ENCODE assay signal across 11 mouse cellular contexts in genomic region chr11:98057998-98058397, GRCm38 (mm10). TPM values are rescaled to one million over a fixed set of nuclear protein-coding genes. Genes with fewer than 3 reads are reported as not detected.
DNase-seq lines count a peak whose midpoint lies in the region; ATAC-seq and TF ChIP-seq lines count a peak whose summit lies in the region.
"Had no signal": no experiment of that assay in that cellular context is flagged by ENCODE, and none has a peak within 500 bp of the region (broad histone marks: within the 10 kb centered on the region; RNA-seq: fewer than 3 reads in every experiment).

No protein-coding gene starts in this region.

- no peak overlapping the region for H3K4me2 ChIP-seq in liver, embryonic 16.5 days (ENCODE audit: low read depth, low read length)
- no peak overlapping the region for H3K4me2 ChIP-seq in liver, embryonic 11.5 days
- H3K4me2 ChIP-seq: embryonic facial prominence, embryonic 13.5 days; liver, embryonic 15.5 days had no signal

- no peak overlapping the region for H3K9ac ChIP-seq in liver, embryonic 16.5 days (ENCODE audit: low read depth, low read length)
- H3K9ac ChIP-seq in liver, embryonic 11.5 days (ENCODE audit: low read depth, low read length) = no peak overlapping the region
- H3K9ac ChIP-seq: embryonic facial prominence, embryonic 13.5 days; liver, embryonic 15.5 days had no signal

- peaks cover 18% of the 10 kb centered on the region for H3K27me3 ChIP-seq in liver, embryonic 16.5 days (ENCODE audit: control insufficient read depth, insufficient read depth, low read depth, low read length)
- H3K27me3 ChIP-seq in liver, embryonic 11.5 days (replicated peaks; ENCODE audit: control insufficient read depth, insufficient read depth, low read length) = peaks cover 30% of the 10 kb centered on the region
- H3K27me3 ChIP-seq in thymus, adult 2 months (ENCODE audit: control insufficient read depth, insufficient read depth, low read length) = peaks cover 1% of the 10 kb centered on the region

- TF ChIP-seq CTCF in thymus, adult 2 months (IDR thresholded peaks at IDR 0.05; ENCODE audit: borderline replicate concordance, control insufficient read depth, extremely low read depth, insufficient read depth, low read length, poor library complexity) = no peak

- no peak for TF ChIP-seq POLR2A in thymus, adult 2 months (IDR thresholded peaks at IDR 0.05; ENCODE audit: control insufficient read depth, extremely low read depth, insufficient read depth, low read length, poor library complexity)

- no peak overlapping the region for H3K4me3 ChIP-seq in liver, embryonic 16.5 days (ENCODE audit: low read depth, low read length)
- H3K4me3 ChIP-seq in liver, embryonic 11.5 days (ENCODE audit: low read depth, low read length) = no peak overlapping the region
- H3K4me3 ChIP-seq in thymus, adult 2 months (ENCODE audit: control insufficient read depth, insufficient read depth, low read length) = no peak overlapping the region
- H3K4me3 ChIP-seq: embryonic facial prominence, embryonic 13.5 days; liver, embryonic 15.5 days had no signal

- WGBS in liver, embryonic 16.5 days (ENCODE audit: insufficient replicate concordance) = 66% methylated on average over 5 of the region's 5 CpGs
- WGBS in liver, embryonic 11.5 days = 73% methylated on average over 5 of the region's 5 CpGs
- WGBS in thymus, adult 2 months = 86% methylated on average over 5 of the region's 5 CpGs

- H3K36me3 ChIP-seq in liver, embryonic 16.5 days (ENCODE audit: control insufficient read depth, insufficient read depth) = no peaks in the 10 kb centered on the region
- H3K36me3 ChIP-seq in liver, embryonic 11.5 days (ENCODE audit: control insufficient read depth, insufficient read depth, low read length) = no peaks in the 10 kb centered on the region
- no peaks in the 10 kb centered on the region for H3K36me3 ChIP-seq in thymus, adult 2 months (ENCODE audit: control insufficient read depth, insufficient read depth, low read length)
- H3K36me3 ChIP-seq: embryonic facial prominence, embryonic 13.5 days; liver, embryonic 15.5 days had no signal

- ATAC-seq in liver, embryonic 16.5 days (ENCODE audit: low read depth) = 0 out of 2 replicates have a peak, but pooled peaks have one; percentile 19
- no peak for ATAC-seq in liver, embryonic 11.5 days (replicated peaks; ENCODE audit: low FRiP score)
- ATAC-seq in megakaryocyte progenitor cell, adult 5-6 weeks (replicated peaks; ENCODE audit: poor library complexity) = peak; percentile 55

- no peaks in the 10 kb centered on the region; the same call in 1 of the 2 replicates for H3K4me1 ChIP-seq in liver, embryonic 16.5 days (ENCODE audit: control insufficient read depth, low read depth, low read length)
- H3K4me1 ChIP-seq in liver, embryonic 11.5 days (replicated peaks; ENCODE audit: control insufficient read depth, insufficient read depth, low read length) = peaks cover 1% of the 10 kb centered on the region
- peaks cover 3% of the 10 kb centered on the region; the same call in 1 of the 2 replicates for H3K4me1 ChIP-seq in thymus, adult 2 months (replicated peaks; ENCODE audit: control insufficient read depth, insufficient read depth, low read length)

- DNase-seq in embryo, embryonic 10 days (ENCODE audit: low spot score) = peak; percentile 18
- DNase-seq in embryo, embryonic 11 days = no peak
- no peak for DNase-seq in liver, embryonic 11.5 days (ENCODE audit: low spot score)
- peak; percentile 54 for DNase-seq in MEL-GATA-1-ER (ENCODE audit: extremely low read depth, low read depth)
- no peak for DNase-seq in thymus, adult 2 months
- DNase-seq in urinary bladder, adult 18-20 months (ENCODE audit: low spot score in 2 of 2) = no peak
- DNase-seq: heart, adult 18-20 months had no signal

- H3K27ac ChIP-seq in liver, embryonic 16.5 days (ENCODE audit: low read length) = no peak overlapping the region
- H3K27ac ChIP-seq in liver, embryonic 11.5 days (ENCODE audit: low read depth, low read length) = no peak overlapping the region
- no peak overlapping the region for H3K27ac ChIP-seq in thymus, adult 2 months (ENCODE audit: control insufficient read depth, insufficient read depth, low read length)
- H3K27ac ChIP-seq: embryonic facial prominence, embryonic 13.5 days; liver, embryonic 15.5 days had no signal

- no peaks in the 10 kb centered on the region for H3K9me3 ChIP-seq in liver, embryonic 16.5 days (replicated peaks; ENCODE audit: control insufficient read depth, low read length)
- no peaks in the 10 kb centered on the region for H3K9me3 ChIP-seq in liver, embryonic 11.5 days (ENCODE audit: control insufficient read depth, low read length)
- H3K9me3 ChIP-seq: embryonic facial prominence, embryonic 13.5 days; liver, embryonic 15.5 days had no signal

RNA-seq across cellular contexts. Expression of gene Stac2, which starts 4.7 kb away (rescaled TPM):
- polyA plus RNA-seq in liver, embryonic 16.5 days (2015; fragmentation: Nextera tagmentation; extraction: Ambion mirVana) = 0.05 TPM in 1 of 2 replicates, not detected in the other
- polyA plus RNA-seq in liver, embryonic 11.5 days (2014; fragmentation: Nextera tagmentation; extraction: Ambion mirVana) = 0.22 and 0.43 TPM in 2 replicates
- total RNA-seq in megakaryocyte progenitor cell, adult 5-6 weeks (2015) = not detected in 2 replicates
- total RNA-seq in megakaryocyte progenitor cell, adult 5-6 weeks (2017) = not detected in 2 replicates
- polyA plus RNA-seq in thymus, adult 2 months (2012; rRNA removed) = 0.50 and 0.55 TPM in 2 replicates

RNA-seq across cellular contexts. Expression of gene Rpl19, which starts 31.5 kb away (rescaled TPM):
- 478 and 526 TPM in 2 replicates for polyA plus RNA-seq in liver, embryonic 16.5 days (2015; fragmentation: Nextera tagmentation; extraction: Ambion mirVana)
- 1,333 and 1,422 TPM in 2 replicates for polyA plus RNA-seq in liver, embryonic 11.5 days (2014; fragmentation: Nextera tagmentation; extraction: Ambion mirVana)
- total RNA-seq in megakaryocyte progenitor cell, adult 5-6 weeks (2015) = 3,659 and 3,794 TPM in 2 replicates
- total RNA-seq in megakaryocyte progenitor cell, adult 5-6 weeks (2017) = 1,648 and 1,816 TPM in 2 replicates
- 1,012 and 1,033 TPM in 2 replicates for polyA plus RNA-seq in thymus, adult 2 months (2012; rRNA removed)

RNA-seq across cellular contexts. Expression of gene Cacnb1, which starts 35.2 kb away (rescaled TPM):
- 0.81 and 1.2 TPM in 2 replicates for polyA plus RNA-seq in liver, embryonic 16.5 days (2015; fragmentation: Nextera tagmentation; extraction: Ambion mirVana)
- 2.1 and 2.2 TPM in 2 replicates for polyA plus RNA-seq in liver, embryonic 11.5 days (2014; fragmentation: Nextera tagmentation; extraction: Ambion mirVana)
- total RNA-seq in megakaryocyte progenitor cell, adult 5-6 weeks (2015) = 0.17 and 1.2 TPM in 2 replicates
- total RNA-seq in megakaryocyte progenitor cell, adult 5-6 weeks (2017) = 0.41 and 0.92 TPM in 2 replicates
- 27.1 and 32.9 TPM in 2 replicates for polyA plus RNA-seq in thymus, adult 2 months (2012; rRNA removed)

Comparison
In these comparisons a context has a peak if more than half of its experiments do, and no peak if none do; other contexts are left out.
1. DNase-seq: peak in embryo, embryonic 10 days (single experiment) and MEL-GATA-1-ER (single experiment); none in embryo, embryonic 11 days (single experiment), liver, embryonic 11.5 days (single experiment), thymus, adult 2 months (single experiment) and urinary bladder, adult 18-20 months (0 of 2).